Mouse (Mus musculus) ES-E14 (cell line): ENCODE data around the gene Sptbn2. TPM values are rescaled to one million over a fixed set of nuclear protein-coding genes. Genes with fewer than 3 reads are reported as not detected.

ENCODE experiments used
- DNase-seq: peaks from one replicate; pipeline ENCODE4 v3.0.0-alpha.2; 2013; ENCODE audit warnings: low read depth, low spot score
- H3K27ac ChIP-seq: 2 replicates; pipeline ENCODE4 v1.5.1; 2012; ENCODE audit warnings: low read depth, mild to moderate bottlenecking, low read length, moderate library complexity, mixed read lengths; ENCODE audit not compliant: poor library complexity, insufficient read depth, severe bottlenecking
- H3K36me3 ChIP-seq: 2 replicates; pipeline ENCODE4 v1.6.1; 2012; ENCODE audit warnings: mild to moderate bottlenecking, low read length, moderate library complexity, mixed read lengths; ENCODE audit not compliant: control insufficient read depth, poor library complexity, insufficient read depth, severe bottlenecking
- H3K4me1 ChIP-seq, 2 experiments: fragments of 150-350 bp in 1 of 2; sonication (generic) in 1 of 2; 2 replicates each; pipeline ENCODE4 v1.6.1; 2012; ENCODE audit warnings: low read length in 2 of 2, mild to moderate bottlenecking in 1 of 2, mixed read lengths in 1 of 2; ENCODE audit not compliant: control insufficient read depth in 2 of 2, insufficient read depth in 2 of 2, poor library complexity in 1 of 2
- H3K4me3 ChIP-seq, 2 experiments: fragments of 150-350 bp in 1 of 2; sonication (generic) in 1 of 2; 2 replicates each; pipeline ENCODE4 v1.5.1; 2012; ENCODE audit warnings: low read length in 2 of 2, low read depth in 1 of 2, mild to moderate bottlenecking in 1 of 2, mixed read lengths in 1 of 2; ENCODE audit not compliant: insufficient read depth in 1 of 2, poor library complexity in 1 of 2, severe bottlenecking in 1 of 2
- H3K9ac ChIP-seq: 2 replicates; pipeline ENCODE4 v1.6.1; 2012; ENCODE audit warnings: low read depth, mild to moderate bottlenecking, low read length, mixed read lengths; ENCODE audit not compliant: poor library complexity, insufficient read depth, severe bottlenecking
- H3K9me3 ChIP-seq: fragments of 150-350 bp; sonication (generic); 2 replicates; pipeline ENCODE4 v1.6.1; 2012; ENCODE audit warnings: low read depth, mild to moderate bottlenecking, low read length; ENCODE audit not compliant: control insufficient read depth, insufficient read depth
- CHD2 ChIP-seq: IDR thresholded peaks from 2 replicates; pipeline ENCODE4 v1.6.1; 2014; ENCODE audit warnings: mild to moderate bottlenecking, low read depth, low read length, inconsistent platforms
- HCFC1 ChIP-seq: IDR thresholded peaks from 2 replicates; pipeline ENCODE4 v1.6.1; 2012; ENCODE audit warnings: low read length, inconsistent platforms, borderline replicate concordance; ENCODE audit not compliant: insufficient read depth
- MAFK ChIP-seq: IDR thresholded peaks from 2 replicates; pipeline ENCODE4 v1.6.1; 2014; ENCODE audit warnings: mild to moderate bottlenecking, low read depth, low read length, inconsistent platforms; ENCODE audit not compliant: insufficient read depth
- ZC3H11A ChIP-seq: IDR thresholded peaks from 2 replicates; pipeline ENCODE4 v1.6.1; 2012; ENCODE audit warnings: low read depth, mild to moderate bottlenecking, inconsistent platforms, low read length, borderline replicate concordance
- ZNF384 ChIP-seq: IDR thresholded peaks from 2 replicates; pipeline ENCODE4 v1.6.1; 2012; ENCODE audit warnings: low read depth, low read length, inconsistent platforms
- in situ Hi-C, 2 experiments: fragments of 600-800 bp; cut with MboI; formaldehyde crosslinking; loops; one replicate each; pipeline ENCODE4 v1.15.1; 2025; ENCODE audit warnings: low sequenced_read_pairs in 2 of 2, inconsistent platforms in 1 of 2; ENCODE audit not compliant: unreplicated experiment in 2 of 2
- total RNA-seq: library from RNA; depleted of rRNA; stranded (reverse); fragments of 300-350 nt; gene quantifications from 2 replicates; pipeline ENCODE4 v1.2.3, GENCODE M21; 2012

The Sptbn2 gene
- total RNA-seq, 1 experiment = 14.1 TPM

DNA sequence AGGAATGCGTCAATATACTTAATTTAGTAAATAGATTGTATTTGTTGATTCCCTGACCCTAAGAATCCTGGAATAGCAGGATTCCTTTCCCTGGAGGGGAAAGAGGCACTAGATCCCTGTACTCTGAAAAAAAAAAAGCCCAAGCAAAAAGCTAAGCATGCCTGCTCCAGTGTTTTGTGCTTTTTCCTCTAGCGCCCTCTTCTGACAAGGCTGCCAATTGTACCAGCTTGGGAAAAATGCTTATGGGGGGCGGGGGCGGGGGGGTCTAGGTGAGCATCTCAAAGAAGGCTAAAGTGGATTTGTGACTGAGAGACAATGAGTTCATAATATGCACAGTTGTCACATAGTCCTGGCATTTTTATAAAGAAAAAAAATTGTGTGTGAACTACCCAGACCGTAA, 32.6 kb downstream of the Sptbn2 start:
- Histone ChIP-seq H3K36me3 (peaks cover 11% of the 10 kb centered on the region; the same call in 1 of the 2 replicates), H3K4me1 (peaks cover 0 to 3% of the 10 kb centered on the region in 2 experiments; a peak in 1 of 4 replicates), H3K27ac (no peak overlapping the region), H3K9me3 (no peaks in the 10 kb centered on the region), H3K4me3 (no peak overlapping the region), H3K9ac (no peak overlapping the region)
- peak; percentile 43 for DNase-seq
- TF ChIP-seq ZC3H11A (0 out of 2 replicates have a peak, but pooled peaks have one; percentile 12), CHD2 (no peak), ZNF384 (peak; percentile 87), HCFC1 (no peak)
- in situ Hi-C loops = loop anchor here (5.0 to 25.0 kb wide), 2 partner anchors 96 to 106 kb away; partner anchors contain the start of gene Rce1 (in 1 of the 2)

DNA sequence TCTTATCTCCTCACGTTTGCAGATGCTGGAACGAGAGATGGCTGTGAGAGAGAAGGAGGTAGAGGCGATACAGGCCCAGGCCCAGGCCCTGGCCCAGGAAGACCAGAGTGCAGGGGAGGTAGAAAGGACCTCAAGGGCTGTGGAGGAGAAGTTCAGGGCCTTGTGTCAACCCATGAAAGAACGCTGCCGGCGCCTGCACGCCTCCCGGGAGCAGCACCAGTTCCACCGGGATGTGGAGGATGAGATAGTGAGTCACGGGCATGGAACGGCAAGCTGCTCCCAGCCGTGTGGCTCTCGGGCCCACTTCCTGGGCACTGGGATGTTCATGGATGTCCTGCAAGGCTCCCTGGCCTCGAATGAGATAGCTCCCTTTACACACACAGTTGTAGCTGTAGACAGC, 33.1 kb downstream of the Sptbn2 start:
- TF ChIP-seq MAFK = no peak
- TF ChIP-seq HCFC1 = no peak
- no peak for TF ChIP-seq ZNF384
- TF ChIP-seq ZC3H11A = no peak
- TF ChIP-seq CHD2 = no peak
- Histone ChIP-seq H3K4me1 (peaks cover 0 to 2% of the 10 kb centered on the region in 2 experiments; a peak in 1 of 4 replicates), H3K36me3 (peaks cover 11% of the 10 kb centered on the region; the same call in 1 of the 2 replicates), H3K9me3 (no peaks in the 10 kb centered on the region), H3K27ac (no peak overlapping the region), H3K9ac (no peak overlapping the region), H3K4me3 (no peak overlapping the region)
- in situ Hi-C loops = loop anchor here (5.0 to 25.0 kb wide), 2 partner anchors 97 to 107 kb away; partner anchors contain the start of gene Rce1 (in 1 of the 2)
- DNase-seq = no peak

DNA sequence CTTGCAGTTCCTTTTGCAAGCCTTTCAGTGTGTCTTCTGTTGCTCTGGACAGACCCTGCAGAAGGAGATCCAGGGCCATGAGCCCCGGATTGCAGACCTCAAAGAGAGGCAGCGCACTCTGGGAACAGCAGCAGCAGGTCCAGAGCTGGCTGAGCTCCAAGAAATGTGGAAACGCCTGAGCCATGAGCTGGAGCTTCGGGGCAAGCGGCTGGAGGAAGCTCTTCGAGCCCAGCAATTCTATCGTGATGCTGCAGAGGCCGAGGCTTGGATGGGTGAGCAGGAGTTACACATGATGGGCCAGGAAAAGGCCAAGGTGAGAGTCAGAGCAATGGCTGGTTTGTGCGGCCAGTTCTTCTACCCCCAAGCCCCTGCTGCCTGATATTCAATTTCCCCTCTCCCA, 34.1 kb downstream of the Sptbn2 start:
- H3K36me3 ChIP-seq = peaks cover 8% of the 10 kb centered on the region; the same call in 1 of the 2 replicates
- H3K9ac ChIP-seq = no peak overlapping the region
- DNase-seq = no peak
- no peaks in the 10 kb centered on the region for H3K4me1 ChIP-seq
- TF ChIP-seq HCFC1 (no peak), CHD2 (no peak), ZC3H11A (no peak), ZNF384 (no peak), MAFK (no peak)
- H3K9me3 ChIP-seq = no peaks in the 10 kb centered on the region
- no peak overlapping the region for H3K4me3 ChIP-seq
- in situ Hi-C loops = loop anchor here in 1 of 2 experiments (25.0 kb wide), 1 partner anchor 108 kb away; the partner anchor contains the start of gene Rce1
- H3K27ac ChIP-seq = no peak overlapping the region

DNA sequence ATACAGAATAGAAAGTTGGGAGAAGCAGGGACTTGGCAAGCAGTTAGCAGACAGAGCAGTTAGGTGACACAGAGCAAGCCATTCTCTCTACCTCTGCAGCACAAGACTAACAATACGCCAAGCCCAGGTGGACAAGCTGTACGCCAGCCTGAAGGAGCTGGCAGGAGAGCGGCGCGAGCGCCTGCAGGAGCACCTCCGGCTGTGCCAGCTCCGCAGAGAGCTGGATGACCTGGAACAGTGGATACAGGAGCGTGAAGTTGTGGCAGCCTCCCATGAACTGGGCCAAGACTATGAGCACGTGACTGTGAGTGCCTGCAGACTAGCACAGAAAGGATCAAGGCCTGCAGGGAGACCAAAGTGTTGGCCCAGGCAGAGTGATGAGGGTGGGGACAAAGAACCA, 34.7 kb downstream of the Sptbn2 start:
- DNase-seq = no peak
- Histone ChIP-seq H3K27ac (no peak overlapping the region), H3K4me1 (no peaks in the 10 kb centered on the region), H3K9me3 (no peaks in the 10 kb centered on the region), H3K36me3 (peaks cover 9% of the 10 kb centered on the region; the same call in 1 of the 2 replicates), H3K4me3 (no peak overlapping the region), H3K9ac (no peak overlapping the region)
- in situ Hi-C loops = loop anchor here in 1 of 2 experiments (25.0 kb wide), 1 partner anchor 108 kb away; the partner anchor contains the start of gene Rce1
- TF ChIP-seq MAFK (no peak), ZC3H11A (no peak), HCFC1 (no peak), CHD2 (no peak), ZNF384 (no peak)
